Mouse (Mus musculus): ENCODE results near the gene Panx3.

Panx3 gene

DNA sequence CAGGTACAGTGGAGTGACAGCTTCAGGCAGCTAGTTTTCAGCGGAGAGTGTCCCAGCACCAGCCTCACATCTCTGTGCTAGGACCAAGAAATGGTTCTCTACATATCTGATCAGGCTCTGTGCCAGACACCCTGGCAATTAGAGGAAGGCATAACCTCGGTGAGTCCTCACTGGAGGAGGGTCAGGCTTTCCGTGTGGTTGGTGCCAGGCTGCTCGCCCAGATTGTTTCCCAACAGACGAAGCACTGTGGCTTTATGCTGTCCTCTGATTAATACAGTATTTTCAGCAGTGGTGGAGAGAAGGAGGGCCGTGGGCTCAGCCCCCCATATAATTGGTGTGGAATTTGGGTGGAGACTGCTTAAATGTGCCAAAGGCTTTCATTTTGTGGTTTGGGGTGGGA is at the start of gene Panx3:
Panx3 (minus strand) TSS at position 121 of the 400 bp plus-strand sequence.
- DNase-seq (ENCODE audit: low spot score in 2 of 2), result no peak

DNA sequence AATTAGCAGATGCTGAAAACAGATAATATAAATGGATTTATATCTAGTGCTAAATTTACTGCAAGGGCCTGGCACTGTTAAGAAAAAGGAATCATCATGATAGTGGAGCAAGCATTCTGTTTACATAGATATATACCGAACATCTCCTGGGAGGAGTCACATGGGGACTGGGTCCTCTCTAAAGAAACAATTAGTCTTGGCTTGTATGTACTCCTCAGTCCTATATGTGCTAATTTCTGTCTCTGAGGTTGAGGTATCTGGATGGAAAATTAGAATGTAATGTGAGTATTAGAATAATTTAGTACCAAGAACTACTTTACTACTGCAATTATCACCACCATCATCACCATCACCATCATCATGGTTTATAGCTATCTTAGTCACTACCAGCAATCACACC is 47.1 kb upstream of the Panx3 start, which contains the start of gene Olfr160:
Olfr160 (minus strand) TSS at position 101 of the 400 bp plus-strand sequence.
- DNase-seq (ENCODE audit: low spot score in 2 of 2), result no peak

DNA sequence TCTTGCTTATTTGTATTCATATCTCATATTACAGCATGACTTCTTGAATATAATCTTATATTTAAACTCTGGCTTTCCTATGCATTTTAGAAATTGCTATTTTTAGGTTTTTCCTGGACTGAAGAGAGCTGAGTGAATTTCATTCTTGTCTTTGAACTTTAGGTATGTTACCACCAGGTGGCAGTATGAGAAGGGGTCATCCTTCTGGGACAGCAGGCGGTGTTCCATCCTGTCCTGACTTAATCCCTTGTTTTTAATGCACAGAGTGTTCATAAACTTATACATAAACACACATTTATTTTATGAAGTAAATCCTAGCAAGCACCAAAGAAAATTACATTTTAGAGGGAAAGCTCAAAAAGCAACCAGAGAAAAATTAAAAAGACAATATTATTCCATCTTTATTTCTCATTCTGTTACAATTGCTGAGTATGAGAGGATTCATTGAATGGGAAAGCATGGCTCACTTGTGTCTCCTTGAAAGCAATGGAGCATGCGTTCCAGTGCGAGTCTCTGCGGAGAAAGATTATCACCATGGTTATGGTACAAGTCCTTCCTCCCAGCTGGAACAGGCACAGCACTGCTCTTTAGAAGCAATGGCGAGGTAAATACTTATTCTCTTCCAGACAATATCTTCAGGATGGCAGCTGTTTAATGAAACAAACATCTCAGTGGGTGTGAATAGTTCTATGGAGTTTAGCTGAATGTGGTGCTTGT is 21.1 kb upstream of the Panx3 start:
- no peak for DNase-seq (ENCODE audit: low spot score in 2 of 2)

DNA sequence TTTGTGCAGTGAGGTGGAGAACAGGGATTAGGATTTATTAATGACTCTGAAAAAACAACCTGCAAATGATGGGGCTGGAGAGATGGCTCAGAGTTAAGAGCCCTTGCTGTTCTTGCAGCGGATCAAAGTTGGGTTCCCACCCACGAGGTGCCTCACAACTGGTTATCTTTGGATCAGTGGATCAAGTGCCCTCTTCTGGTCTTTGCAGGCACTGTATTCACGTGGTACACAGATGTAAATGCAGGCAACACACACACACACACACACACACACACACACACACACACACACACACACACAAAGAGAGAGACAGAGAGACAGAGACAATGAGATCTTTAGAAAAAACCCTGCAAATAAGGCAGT is 18.9 kb upstream of the Panx3 start:
- DNase-seq (ENCODE audit: low spot score in 2 of 2), result no peak

DNA sequence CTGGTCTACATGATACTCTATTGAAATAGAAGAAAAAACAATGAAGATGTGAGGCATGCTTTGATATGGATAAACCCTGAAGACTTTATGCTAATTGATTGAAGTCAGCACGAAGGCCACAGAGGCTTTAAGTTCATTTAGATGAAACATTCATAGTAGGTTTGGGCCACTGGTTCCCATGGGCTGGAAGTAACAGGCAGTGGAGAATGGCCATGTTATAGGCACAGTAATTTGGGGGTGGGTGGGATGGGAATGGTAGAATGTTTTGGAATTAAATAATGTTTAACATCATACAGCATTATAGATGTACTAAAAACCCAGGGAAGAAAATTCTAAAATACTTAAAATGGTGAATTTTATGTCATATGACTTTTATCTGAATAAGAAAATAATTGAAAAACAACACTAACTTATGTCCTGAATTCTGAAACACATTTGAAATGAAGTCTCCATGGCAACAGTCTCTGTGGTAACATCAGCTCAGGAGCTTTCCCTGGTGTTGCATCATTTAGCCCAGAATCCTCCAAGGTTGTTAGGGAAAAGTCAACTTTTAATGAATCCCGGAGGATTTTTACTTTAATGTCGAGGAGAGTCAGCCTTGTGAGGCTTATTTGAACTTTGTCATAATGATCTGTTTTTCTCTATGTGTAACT is 18.4 kb upstream of the Panx3 start:
- no peak for DNase-seq (ENCODE audit: low spot score in 2 of 2)

DNA sequence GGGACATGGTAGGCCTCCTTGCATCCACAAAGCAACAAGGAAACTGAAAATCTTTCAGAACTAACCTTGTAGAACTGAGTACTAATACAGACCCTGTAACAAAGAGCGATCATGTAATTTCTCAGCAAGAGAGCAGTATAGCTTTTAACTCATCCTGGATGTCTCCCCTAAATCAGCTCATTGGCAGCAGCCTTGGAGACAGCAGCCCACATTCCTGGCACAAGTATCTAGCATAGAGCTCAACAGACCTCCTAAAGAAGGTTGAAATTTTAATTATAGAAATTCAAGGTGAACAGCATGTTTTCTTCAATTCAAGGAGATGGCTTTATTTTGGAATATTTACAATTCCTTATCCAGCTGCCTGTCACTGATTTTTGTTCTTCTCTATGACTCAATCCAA is 12.1 kb upstream of the Panx3 start:
- DNase-seq (ENCODE audit: low spot score in 2 of 2), result no peak

DNA sequence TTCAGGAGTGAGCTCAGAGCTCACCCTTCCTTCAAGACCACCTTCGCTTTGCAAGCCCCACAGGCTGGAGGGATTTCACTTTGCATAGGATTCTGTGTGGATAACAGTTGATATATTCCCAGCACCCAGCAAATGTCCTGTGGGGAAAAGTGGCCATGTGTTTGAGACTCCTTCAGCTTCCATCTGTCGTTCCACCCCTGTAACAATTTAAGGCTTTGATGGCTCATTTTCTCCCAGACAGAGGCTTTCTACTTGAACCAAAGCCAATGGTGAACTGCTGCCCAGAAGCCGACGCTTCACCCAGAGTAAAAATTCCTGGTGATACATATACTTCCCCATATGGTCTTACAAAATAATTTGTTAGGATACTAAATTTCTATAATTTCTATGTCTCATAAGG is 6.3 kb upstream of the Panx3 start:
- DNase-seq (ENCODE audit: low spot score in 2 of 2), result peak in 1 of 2 experiments; percentile 21

DNA sequence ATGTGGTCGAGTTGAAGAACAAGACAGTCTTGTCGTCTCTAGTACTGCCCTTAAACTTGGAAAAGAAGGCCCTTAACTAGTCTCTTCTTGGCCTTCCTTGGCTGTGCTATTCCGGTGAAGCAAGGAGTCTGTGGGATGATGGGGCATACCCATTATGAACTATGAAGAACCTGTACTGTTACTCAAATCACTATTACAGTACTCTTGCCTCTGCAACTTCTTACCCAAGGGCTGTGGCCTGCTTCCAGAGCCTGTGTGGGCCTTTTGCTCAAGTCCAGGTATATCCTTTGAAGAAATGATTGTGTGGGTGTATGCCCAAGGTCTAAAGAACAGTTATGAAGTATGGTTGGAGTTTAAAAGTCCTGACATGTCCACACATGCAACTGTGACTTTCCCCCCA is 1.2 kb upstream of the Panx3 start:
- no peak for DNase-seq (ENCODE audit: low spot score in 2 of 2)

DNA sequence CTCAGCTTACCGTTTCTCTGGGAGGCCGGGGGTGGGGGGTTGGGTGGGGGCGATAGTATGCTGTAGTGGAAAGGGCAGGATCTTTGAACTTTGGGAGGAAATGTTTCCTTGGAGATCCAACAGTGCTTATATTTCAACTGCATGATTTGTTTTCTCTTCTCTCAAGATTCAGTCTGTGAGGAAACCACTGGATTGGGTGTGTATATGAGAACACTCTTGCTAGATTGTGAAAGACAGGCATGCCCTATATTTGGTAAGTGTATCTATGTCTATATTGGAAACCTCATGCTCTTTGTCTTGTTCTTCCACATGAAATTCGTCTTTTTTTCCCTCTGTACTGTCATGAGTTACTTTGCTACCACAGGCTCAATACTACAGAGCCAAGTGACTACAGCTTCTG is 643 bp upstream of the Panx3 start:
- DNase-seq (ENCODE audit: low spot score in 2 of 2), result no peak

DNA sequence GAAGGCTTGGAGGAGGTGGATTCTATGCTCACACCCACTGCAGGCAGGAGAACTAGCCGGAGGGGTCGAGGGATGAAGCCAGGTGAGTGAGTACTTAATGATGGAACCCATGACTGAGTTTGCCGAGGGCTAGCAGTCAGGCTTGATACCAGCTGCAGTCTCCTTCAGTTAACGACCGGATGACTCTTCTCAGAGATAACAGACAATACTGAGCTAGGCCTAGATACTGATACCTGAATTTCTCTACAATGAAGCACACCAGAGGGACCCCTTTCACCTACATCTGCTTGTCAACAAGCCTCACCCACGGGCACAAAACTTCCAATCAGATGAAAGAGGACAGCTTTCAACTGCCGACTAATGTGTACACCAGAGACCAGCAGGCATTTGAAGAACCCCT is 3.0 kb downstream of the Panx3 start:
- no peak for DNase-seq (ENCODE audit: low spot score in 2 of 2)

DNA sequence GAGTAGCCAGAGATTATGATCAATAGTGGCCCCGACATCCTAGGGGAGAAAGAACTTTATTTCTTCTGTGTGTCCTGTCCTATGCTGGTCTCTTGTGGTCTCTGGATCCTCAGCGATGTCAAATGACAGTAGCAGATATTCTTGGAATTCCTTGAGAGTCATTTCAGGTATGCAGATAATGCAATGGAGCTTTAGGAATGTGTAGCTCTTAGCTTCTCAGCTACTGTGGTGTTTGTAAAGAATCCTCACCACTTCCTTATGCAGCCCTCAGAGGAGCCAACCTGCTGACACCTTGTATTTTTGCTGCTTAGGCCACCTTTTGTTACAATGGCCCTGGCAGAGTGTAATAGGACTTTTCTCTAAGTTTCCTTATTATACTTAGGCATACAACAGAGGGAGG is 4.4 kb downstream of the Panx3 start:
- DNase-seq (ENCODE audit: low spot score in 2 of 2), result no peak

DNA sequence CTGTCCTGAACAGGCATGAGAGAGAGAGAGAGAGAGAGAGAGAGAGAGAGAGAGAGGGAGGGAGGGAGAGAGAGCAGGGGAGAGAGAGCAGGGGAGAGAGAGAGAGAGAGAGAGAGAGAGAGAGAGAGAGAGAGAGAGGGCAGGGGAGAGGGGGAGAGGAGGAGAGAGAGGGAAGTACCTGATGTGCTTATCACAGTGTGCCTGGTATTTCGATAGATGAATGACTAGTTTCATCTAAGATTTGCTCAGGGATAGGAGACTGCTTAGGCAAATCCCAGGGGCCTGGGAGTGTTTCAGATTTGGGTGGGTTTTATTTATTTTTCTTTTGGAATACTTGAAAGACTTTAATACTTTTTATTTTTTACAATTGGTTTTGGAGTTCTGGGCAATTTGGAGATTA is 5.8 kb downstream of the Panx3 start:
- no peak for DNase-seq (ENCODE audit: low spot score in 2 of 2)

DNA sequence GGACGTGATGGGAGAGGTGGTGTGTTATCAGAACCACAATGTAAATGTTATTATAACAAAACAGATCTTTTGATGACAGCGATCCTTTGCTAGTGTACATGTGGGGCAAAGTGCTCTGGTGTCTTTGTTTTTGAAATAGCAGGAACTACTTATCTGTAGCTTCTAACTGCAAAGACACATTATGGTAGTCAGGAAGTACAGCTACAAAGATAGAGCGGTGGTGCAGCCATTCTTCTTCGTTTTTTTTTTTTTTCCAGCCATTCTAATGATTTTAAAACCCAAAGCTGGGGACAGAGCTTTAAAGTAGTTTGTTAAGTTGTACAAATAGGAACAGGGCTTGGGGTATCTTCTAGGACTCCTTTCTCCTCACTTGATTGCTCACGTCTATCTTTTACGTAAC is 9.6 kb downstream of the Panx3 start:
- no peak for DNase-seq (ENCODE audit: low spot score in 2 of 2)

DNA sequence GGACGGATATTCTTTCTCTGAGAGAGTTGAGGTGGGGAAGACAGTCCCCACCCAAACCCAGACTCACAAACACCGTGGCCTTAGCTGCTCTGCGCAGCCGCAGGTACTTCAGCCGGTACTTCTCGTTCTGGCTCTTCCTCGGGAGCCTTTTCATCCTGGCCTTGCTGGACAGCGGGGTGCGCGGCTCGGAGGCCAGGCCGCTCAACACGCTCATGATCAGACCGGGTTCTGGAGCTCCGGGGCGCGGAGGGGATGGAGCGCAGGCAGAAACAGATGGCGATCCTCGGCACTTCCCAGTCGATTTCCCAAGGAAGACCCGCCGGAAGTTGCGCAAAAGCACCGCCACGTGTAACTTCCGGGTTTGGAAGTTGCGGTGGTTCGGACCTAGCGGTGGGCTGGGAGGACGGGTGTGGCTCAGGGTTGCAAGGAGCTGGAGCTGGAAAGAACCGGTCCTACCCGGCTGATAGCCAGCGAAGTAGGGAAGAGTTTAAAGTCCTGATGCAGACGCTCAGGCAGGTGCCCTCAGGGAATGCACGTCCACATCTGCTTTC is 12.0 kb downstream of the Panx3 start, which contains the start of gene Tbrg1:
Tbrg1 (minus strand) TSS at position 382 of the 551 bp plus-strand sequence.
- peak; percentile 64 to 68 for DNase-seq (ENCODE audit: low spot score in 2 of 2)

DNA sequence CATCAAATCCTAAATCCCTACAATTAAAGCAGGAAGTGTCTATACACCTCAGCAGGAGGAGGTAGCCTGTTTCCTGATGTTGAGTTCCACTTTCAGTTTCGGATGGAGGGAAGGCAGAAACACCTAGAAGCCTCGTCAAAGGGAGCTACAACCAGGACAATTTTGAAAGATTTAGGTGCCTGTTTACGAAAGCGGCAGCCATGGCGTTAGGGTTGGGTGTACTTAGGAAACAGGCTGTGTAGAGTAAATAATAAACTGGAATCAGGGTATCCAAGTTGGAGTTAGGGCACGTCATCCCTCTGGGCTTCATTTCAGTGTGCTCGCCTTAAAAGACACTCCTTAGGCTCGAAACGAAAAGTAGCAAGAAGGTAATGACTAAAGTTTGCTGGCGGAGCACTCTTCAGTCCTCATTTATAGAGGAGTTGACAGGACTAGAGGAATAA is 12.6 kb downstream of the Panx3 start:
- no peak for DNase-seq (ENCODE audit: low spot score in 2 of 2)

DNA sequence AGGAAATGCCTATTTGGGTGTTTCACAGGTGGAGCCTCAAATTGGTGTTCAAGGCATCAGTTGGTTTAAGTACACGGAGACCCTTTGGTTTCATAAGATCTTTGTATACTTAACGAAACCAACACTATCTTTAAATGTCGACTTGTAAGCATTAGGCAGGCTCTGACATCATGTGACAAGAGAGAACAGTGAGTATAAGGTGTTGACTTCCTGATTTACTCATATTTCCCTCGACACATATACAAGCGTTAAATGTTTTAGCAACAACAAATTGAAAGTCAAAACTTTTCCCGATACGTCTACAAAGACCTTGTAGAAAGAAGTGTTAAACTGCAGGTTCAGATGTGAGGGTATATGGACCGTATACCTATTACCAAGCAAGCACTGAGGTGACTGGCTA is 13.1 kb downstream of the Panx3 start:
- DNase-seq (ENCODE audit: low spot score in 2 of 2), result no peak

DNA sequence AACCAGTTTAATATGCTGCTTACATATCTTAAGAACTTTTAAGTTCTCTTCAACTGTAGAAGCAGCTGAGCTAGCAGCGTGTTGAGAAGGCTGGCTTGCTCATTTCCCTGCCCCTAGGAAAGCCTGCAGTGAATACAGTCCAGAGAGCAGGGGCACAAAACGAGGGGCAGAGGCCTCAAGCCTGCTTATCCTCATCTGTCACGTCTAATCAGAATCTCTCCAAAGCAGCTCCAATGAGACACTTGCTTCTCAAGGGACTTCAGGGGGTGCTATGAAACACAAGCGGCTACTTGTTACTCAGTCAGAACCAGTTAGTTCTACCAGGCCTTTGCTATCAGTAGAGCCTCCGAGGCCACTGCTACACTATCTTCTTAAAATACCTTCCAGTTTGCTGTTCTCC is 15.2 kb downstream of the Panx3 start:
- DNase-seq (ENCODE audit: low spot score in 2 of 2), result no peak

DNA sequence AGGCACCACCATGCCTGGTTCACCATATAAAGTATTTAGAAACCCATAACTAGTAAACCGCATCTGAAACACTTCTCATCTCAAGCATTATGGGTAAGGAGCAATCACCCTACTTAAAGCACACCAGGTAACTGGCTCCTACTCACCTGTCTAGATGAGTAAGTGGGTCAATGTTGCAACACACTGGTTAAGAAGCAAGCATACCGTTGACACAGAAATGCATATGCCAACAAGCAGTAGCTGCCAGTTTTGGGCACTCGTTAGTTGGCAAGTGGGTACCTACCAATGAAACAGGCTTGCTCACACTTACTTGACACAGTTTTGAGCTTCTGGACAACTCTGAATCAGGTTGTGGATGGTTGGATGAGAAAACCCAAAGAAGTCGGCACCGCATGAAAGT is 18.4 kb downstream of the Panx3 start:
- DNase-seq (ENCODE audit: low spot score in 2 of 2), result no peak

DNA sequence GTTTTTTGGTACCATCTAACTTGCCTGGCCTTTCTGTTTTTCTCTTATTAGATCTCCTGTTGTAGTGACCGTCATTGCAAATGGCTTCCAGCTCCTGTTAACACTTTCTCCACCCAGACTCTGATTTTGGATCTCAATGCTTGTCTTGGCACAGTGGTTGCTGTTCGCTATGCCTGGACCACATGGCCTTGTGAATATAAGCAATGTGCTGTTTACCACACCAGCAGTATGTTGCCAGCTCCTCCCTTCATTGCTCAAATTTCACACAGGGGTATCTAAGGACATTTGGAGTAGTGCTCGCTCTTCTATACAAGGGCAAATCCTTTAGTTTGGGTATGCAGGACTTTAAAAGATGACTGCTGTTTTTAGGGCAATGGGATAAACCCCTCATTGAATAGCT is 22.8 kb downstream of the Panx3 start:
- no peak for DNase-seq (ENCODE audit: low spot score in 2 of 2)

DNA sequence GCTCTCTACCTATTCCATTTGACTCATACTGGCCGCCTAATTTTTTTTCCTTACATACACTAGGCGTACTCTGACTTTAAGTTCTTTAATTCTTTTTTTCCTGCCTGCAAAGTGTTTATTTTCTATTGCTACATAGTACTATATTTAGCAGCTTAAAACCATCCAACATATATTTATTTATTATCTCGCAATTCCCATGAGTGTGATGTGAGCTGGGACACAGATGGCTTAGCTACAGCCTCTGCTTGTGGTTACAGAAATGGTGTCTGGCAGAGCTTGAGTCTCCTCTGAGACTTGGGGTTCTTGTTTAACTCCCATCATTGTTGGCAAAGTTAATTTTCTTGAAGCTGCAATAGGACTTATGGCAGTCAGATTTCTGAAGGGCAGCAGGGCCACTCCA is 30.3 kb downstream of the Panx3 start:
- no peak for DNase-seq (ENCODE audit: low spot score in 2 of 2)

DNA sequence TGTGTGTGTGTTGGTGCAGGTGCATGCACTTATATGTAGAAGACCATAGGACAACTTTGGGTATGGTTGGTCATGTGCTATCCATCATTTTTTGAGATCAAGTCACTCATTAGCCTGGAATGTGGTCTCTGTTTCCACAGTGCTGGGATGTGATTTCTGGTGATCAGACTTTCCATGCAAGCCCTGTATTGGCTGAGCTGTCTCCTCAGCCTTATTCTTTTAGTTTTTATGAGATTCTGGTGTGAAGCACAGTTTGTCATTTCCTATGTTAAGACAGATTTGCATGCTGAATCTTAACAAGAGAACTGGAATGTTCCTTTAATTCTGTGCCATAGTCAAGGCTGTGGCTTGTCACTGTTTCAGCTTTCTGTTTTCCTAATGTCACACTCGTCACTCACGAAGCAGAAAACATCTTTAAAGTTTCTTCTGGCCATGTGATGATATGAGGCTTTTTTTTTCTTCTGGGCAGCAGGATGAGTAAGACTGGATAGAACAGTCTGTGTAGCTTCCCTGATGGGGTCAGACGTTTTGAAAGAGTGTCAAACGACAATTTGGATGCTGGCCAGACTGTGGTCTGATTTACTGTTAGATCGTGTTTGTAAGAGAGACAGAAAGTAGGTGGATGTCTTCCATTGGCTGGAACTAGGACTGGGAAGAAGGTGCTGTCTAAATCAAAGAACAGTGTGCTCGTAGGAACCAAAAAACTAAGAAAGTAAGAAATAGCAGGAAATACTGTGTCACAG is 32.1 kb downstream of the Panx3 start:
- no peak for DNase-seq (ENCODE audit: low spot score in 2 of 2)

DNA sequence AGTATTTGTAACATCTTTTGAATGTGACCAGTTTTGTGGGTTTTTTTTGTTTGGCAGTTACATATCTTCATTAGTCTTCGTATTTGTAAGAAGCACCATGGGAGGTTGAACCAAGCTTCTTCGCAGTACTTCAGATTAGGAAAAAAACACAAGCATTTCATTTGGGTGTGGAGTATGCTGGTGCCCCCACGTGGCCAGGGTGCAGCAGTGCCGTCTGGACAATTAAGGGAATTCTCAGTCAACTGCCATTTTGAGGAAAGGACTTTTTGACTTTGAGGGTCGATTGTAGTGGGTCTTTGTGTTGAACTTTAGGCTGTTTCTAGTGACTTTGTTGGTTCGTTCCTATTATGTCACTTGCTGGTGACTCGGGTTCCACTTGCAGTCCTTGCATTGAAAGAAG is 32.7 kb downstream of the Panx3 start:
- DNase-seq (ENCODE audit: low spot score in 2 of 2), result peak in 1 of 2 experiments; percentile 42

DNA sequence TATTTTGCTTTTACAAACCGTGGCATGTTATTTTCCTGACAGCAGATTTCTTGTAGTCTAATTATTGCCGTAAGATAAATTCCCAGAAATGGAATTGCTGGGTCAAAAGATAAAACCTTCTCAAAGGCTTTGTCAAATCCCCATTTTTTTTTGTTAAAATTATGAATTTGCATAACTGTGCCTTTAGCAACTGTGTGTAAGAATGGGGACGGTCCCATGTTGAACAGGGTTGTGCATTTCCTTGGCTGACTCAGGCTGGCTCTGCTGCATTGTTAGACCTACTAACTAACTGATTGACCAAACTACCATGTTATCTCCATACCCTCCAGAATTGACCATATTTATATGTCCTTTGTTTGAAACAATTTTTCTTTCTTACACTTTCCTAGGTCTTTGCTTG is 34.8 kb downstream of the Panx3 start:
- DNase-seq (ENCODE audit: low spot score in 2 of 2), result no peak

Measured in frontal cortex, postnatal 25 days (tissue).